11 mouse cellular contexts compared by ENCODE assay signal in the genomic region with DNA sequence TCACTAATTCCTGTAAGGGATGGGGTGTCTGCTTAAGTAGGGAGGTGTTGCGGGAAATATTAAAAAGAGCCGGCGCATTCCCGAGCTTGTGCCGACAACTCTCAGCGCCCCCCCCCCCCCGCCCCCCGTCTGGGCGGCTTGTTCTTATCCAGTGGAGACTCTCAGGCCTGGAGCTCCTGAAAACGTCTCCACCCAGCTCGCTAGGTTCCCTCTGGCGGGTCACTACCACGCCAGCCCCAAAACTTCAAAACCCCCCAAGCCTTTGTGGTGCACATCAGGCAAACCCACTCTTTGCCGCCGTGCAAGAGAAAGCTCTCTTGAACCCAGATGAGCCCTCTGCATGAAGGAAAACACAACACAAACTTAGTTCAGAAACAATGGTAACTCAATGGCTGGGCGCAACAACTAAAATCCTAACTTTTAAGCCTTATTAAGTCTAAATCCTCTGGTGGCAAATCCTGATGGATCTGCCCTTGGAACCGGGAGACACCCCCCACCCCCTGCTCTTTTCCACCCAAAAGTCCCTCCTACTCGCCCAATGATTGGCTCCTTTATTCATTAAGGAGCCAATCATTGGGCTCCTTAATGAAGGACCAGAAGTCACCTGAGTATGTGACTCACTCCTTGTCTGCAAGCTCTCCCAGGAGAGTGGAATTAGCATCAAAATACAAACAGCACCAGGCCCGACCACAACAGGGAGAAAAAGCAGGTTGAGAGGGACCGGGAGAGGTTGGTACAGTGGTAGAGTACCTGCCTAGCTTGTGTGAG. TPM values are rescaled to one million over a fixed set of nuclear protein-coding genes. Genes with fewer than 3 reads are reported as not detected.
DNase-seq lines count a peak whose midpoint lies in the region; ATAC-seq and TF ChIP-seq lines count a peak whose summit lies in the region.
"Had no signal": no experiment of that assay in that cellular context is flagged by ENCODE, and none has a peak within 500 bp of the region (broad histone marks: within the 10 kb centered on the region; RNA-seq: fewer than 3 reads in every experiment).

No protein-coding gene starts in this region.

- H3K4me2 ChIP-seq in kidney, postnatal 0 days (ENCODE audit: low read length), result peak overlapping the region; percentile 44
- peak overlapping the region; percentile 35 for H3K4me2 ChIP-seq in hindbrain, embryonic 16.5 days (ENCODE audit: low read length)
- H3K4me2 ChIP-seq in neural tube, embryonic 11.5 days (ENCODE audit: low read depth), result peak overlapping the region; percentile 5; the same call in 1 of the 2 replicates

- no peak for TF ChIP-seq CTCF in kidney, postnatal 0 days (IDR thresholded peaks at IDR 0.05; ENCODE audit: low read depth)

- ATAC-seq in kidney, postnatal 0 days (replicated peaks; ENCODE audit: low FRiP score, low read depth), result no peak; the same call in 1 of the 2 replicates
- ATAC-seq in hindbrain, embryonic 16.5 days, result no peak
- no peak for ATAC-seq in neural tube, embryonic 11.5 days (ENCODE audit: insufficient read depth, low FRiP score, low TSS enrichment)

- H3K27ac ChIP-seq in kidney, postnatal 0 days, result no peak overlapping the region
- H3K27ac ChIP-seq in embryonic facial prominence, embryonic 10.5 days (replicated peaks), result peak overlapping the region; percentile 82
- H3K27ac ChIP-seq in hindbrain, embryonic 16.5 days (ENCODE audit: low read depth, low read length), result no peak overlapping the region
- no peak overlapping the region for H3K27ac ChIP-seq in neural tube, embryonic 11.5 days (ENCODE audit: low read depth, low read length)

- no peaks in the 10 kb centered on the region for H3K9me3 ChIP-seq in kidney, postnatal 0 days (replicated peaks; ENCODE audit: low read length)
- no peaks in the 10 kb centered on the region for H3K9me3 ChIP-seq in embryonic facial prominence, embryonic 10.5 days
- no peaks in the 10 kb centered on the region for H3K9me3 ChIP-seq in hindbrain, embryonic 16.5 days (ENCODE audit: control insufficient read depth, low read length)
- no peaks in the 10 kb centered on the region for H3K9me3 ChIP-seq in neural tube, embryonic 11.5 days (ENCODE audit: control insufficient read depth, low read length)
- H3K9me3 ChIP-seq: G1E had no signal

- H3K9ac ChIP-seq in kidney, postnatal 0 days (ENCODE audit: low read depth, low read length), result peak overlapping the region; percentile 44; the same call in 1 of the 2 replicates
- no peak overlapping the region for H3K9ac ChIP-seq in hindbrain, embryonic 16.5 days (ENCODE audit: low read depth, low read length)
- no peak overlapping the region for H3K9ac ChIP-seq in neural tube, embryonic 11.5 days (ENCODE audit: low read length)

- no peaks in the 10 kb centered on the region for H3K4me1 ChIP-seq in kidney, postnatal 0 days (replicated peaks; ENCODE audit: insufficient read depth, low read length)
- H3K4me1 ChIP-seq in embryonic facial prominence, embryonic 10.5 days, result peaks cover 49% of the 10 kb centered on the region
- peaks cover 12% of the 10 kb centered on the region for H3K4me1 ChIP-seq in hindbrain, embryonic 16.5 days (ENCODE audit: control insufficient read depth, insufficient read depth, low read depth, low read length)
- peaks cover 24% of the 10 kb centered on the region for H3K4me1 ChIP-seq in neural tube, embryonic 11.5 days (ENCODE audit: control insufficient read depth, insufficient read depth, low read length)

- WGBS in kidney, postnatal 0 days, result 8% methylated on average over 20 of the region's 20 CpGs
- 1% methylated on average over 20 of the region's 20 CpGs for WGBS in embryonic facial prominence, embryonic 10.5 days
- WGBS in hindbrain, embryonic 16.5 days, result 13% methylated on average over 19 of the region's 20 CpGs
- 4% methylated on average over 20 of the region's 20 CpGs for WGBS in neural tube, embryonic 11.5 days

- DNase-seq in kidney, postnatal 0 days (ENCODE audit: low spot score), result no peak
- DNase-seq in kidney, adult 11 months, result no peak
- peak; percentile 66 for DNase-seq in embryonic facial prominence, embryonic 10.5 days (ENCODE audit: low spot score)
- no peak for DNase-seq in neural tube, embryonic 11.5 days (ENCODE audit: low spot score)
- no peak for DNase-seq in thymus, postnatal 14 days
- no peak for DNase-seq in spleen, adult 18-20 months
- no peak for DNase-seq in frontal cortex, postnatal 14 days (ENCODE audit: low spot score in 2 of 2)
- DNase-seq: cerebellum, adult 11-12 months; kidney, adult 2 months had no signal

- H3K4me3 ChIP-seq in kidney, postnatal 0 days (replicated peaks; ENCODE audit: low read depth, low read length), result peak overlapping the region; percentile 5; the same call in 1 of the 2 replicates
- peak overlapping the region; percentile 55 for H3K4me3 ChIP-seq in embryonic facial prominence, embryonic 10.5 days
- H3K4me3 ChIP-seq in hindbrain, embryonic 16.5 days (ENCODE audit: low read length), result no peak overlapping the region
- H3K4me3 ChIP-seq in neural tube, embryonic 11.5 days (ENCODE audit: low read depth, low read length), result no peak overlapping the region

- no peaks in the 10 kb centered on the region for H3K27me3 ChIP-seq in kidney, postnatal 0 days (ENCODE audit: insufficient read depth, low read length)
- H3K27me3 ChIP-seq in embryonic facial prominence, embryonic 10.5 days (replicated peaks; ENCODE audit: low read depth, poor library complexity, severe bottlenecking), result peaks cover 22% of the 10 kb centered on the region
- H3K27me3 ChIP-seq in hindbrain, embryonic 16.5 days (replicated peaks; ENCODE audit: control insufficient read depth, insufficient read depth, low read length), result no peaks in the 10 kb centered on the region
- no peaks in the 10 kb centered on the region for H3K27me3 ChIP-seq in neural tube, embryonic 11.5 days (ENCODE audit: control insufficient read depth, insufficient read depth, low read length)

- no peaks in the 10 kb centered on the region for H3K36me3 ChIP-seq in kidney, postnatal 0 days (ENCODE audit: insufficient read depth, low read length)
- peaks cover 12% of the 10 kb centered on the region; the same call in 1 of the 2 replicates for H3K36me3 ChIP-seq in embryonic facial prominence, embryonic 10.5 days (replicated peaks)
- H3K36me3 ChIP-seq in hindbrain, embryonic 16.5 days (ENCODE audit: control insufficient read depth, insufficient read depth, low read length), result peaks cover 6% of the 10 kb centered on the region; the same call in 1 of the 2 replicates
- no peaks in the 10 kb centered on the region for H3K36me3 ChIP-seq in neural tube, embryonic 11.5 days (ENCODE audit: control insufficient read depth, insufficient read depth, low read length)
- H3K36me3 ChIP-seq: G1E had no signal

RNA-seq across cellular contexts. Expression of a gene that starts 21.6 kb away (rescaled TPM):
- polyA plus RNA-seq in kidney, postnatal 0 days (2015; fragmentation: Nextera tagmentation; extraction: Ambion mirVana), result 0.24 TPM in 1 of 2 replicates, not detected in the other
- polyA plus RNA-seq in embryonic facial prominence, embryonic 10.5 days (2016; fragmentation: Nextera tagmentation; extraction: Ambion mirVana), result 2.3 and 3.3 TPM in 2 replicates
- 19.4 and 27.5 TPM in 2 replicates for polyA plus RNA-seq in hindbrain, embryonic 16.5 days (2015; fragmentation: Nextera tagmentation; extraction: Ambion mirVana)
- 7.5 and 8.4 TPM in 2 replicates for polyA plus RNA-seq in neural tube, embryonic 11.5 days (2014; fragmentation: Nextera tagmentation; extraction: Ambion mirVana)
- polyA plus RNA-seq: G1E had no signal

Comparison
In these comparisons a context has a peak if more than half of its experiments do, and no peak if none do; other contexts are left out.
1. H3K4me3 ChIP-seq: peak in kidney, postnatal 0 days (single experiment) and embryonic facial prominence, embryonic 10.5 days (single experiment); none in hindbrain, embryonic 16.5 days (single experiment) and neural tube, embryonic 11.5 days (single experiment).
2. Peak in every context shown above with its lines, with median percentiles within 50 percentile points of each other: H3K4me2 ChIP-seq.